Mouse (Mus musculus): ENCODE measurements at regions not wholly inside any gene's neighbourhood (a gene's known extent, or its start where the extent isn't known, plus 50 kb on each side); places are given as distances from the start of the nearest gene placed in this dataset.
A peak's percentile ranks its signal among the peaks of the same experiment; 100 is the strongest.

DNA sequence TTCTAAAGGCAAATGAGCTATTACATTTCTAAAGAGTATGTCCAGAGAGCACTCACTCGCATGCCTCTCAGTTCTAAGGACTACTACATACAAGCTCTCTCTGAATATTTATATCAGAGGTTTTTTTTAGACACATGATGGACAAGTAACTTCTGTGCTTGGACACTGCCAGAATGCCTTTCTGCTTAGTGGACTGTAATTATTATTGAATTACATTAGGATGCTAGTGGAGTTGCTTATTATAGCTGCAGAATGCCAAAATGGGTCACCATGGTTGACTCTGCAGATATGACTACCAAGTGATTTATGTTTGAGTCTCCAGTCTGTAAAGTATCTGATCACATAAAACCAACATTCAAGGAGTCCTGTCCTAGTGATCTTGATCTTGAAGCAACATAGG, 395.6 kb upstream of the Nr3c2 start:
- TF ChIP-seq CTCF (IDR thresholded peaks at IDR 0.05; ENCODE audit: low read depth, low read length) (no peak), POLR2A (IDR thresholded peaks at IDR 0.05; ENCODE audit: extremely low read depth, insufficient read depth, low read length) (no peak)
- no peaks in the 10 kb centered on the region for H3K79me2 ChIP-seq (ENCODE audit: control insufficient read depth, insufficient read depth, low read length)
- H3K9ac ChIP-seq (ENCODE audit: low read depth, low read length), result no peak overlapping the region
- no peaks in the 10 kb centered on the region for H3K4me1 ChIP-seq (ENCODE audit: control insufficient read depth, insufficient read depth, low read length)
- H3K27ac ChIP-seq (replicated peaks; ENCODE audit: insufficient read depth, low read depth, low read length), result no peak overlapping the region
- no peak for DNase-seq (ENCODE audit: extremely low read depth, low read depth, low spot score)
- WGBS, result 75% methylated on average over 1 of the region's 1 CpGs
- no peaks in the 10 kb centered on the region for H3K27me3 ChIP-seq (ENCODE audit: control insufficient read depth, insufficient read depth, low read length)
- no peaks in the 10 kb centered on the region for H3K36me3 ChIP-seq (ENCODE audit: control insufficient read depth, insufficient read depth, low read length)
- no peak overlapping the region for H3K4me3 ChIP-seq (ENCODE audit: insufficient read depth, low read depth, low read length)

DNA sequence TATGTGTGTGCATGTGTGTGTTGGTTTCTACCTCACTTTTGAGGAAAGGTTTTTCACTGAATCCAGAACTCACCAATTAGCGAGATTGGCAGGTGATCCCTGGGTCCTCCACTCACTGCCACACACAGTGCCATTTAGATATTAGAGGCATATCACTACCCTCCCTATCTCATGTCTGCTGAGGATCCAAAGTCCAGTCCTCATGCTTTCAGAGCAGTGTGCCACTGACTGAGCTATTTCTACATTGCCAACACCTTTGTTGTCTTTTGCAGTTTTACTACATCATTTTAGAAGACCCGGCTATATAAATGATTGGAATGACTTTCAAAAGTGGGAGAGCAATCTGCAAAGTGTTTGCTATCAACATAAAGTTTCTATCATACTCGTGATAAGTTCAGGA, 392.0 kb upstream of the Nr3c2 start:
- DNase-seq (ENCODE audit: extremely low read depth, low read depth, low spot score), result peak; percentile 57
- H3K27me3 ChIP-seq (ENCODE audit: control insufficient read depth, insufficient read depth, low read length), result no peaks in the 10 kb centered on the region
- 59% methylated on average over 3 of the region's 3 CpGs for WGBS
- no peaks in the 10 kb centered on the region for H3K4me1 ChIP-seq (ENCODE audit: control insufficient read depth, insufficient read depth, low read length)
- TF ChIP-seq CTCF (IDR thresholded peaks at IDR 0.05; ENCODE audit: low read depth, low read length) (no peak), POLR2A (IDR thresholded peaks at IDR 0.05; ENCODE audit: extremely low read depth, insufficient read depth, low read length) (no peak)
- no peak overlapping the region for H3K9ac ChIP-seq (ENCODE audit: low read depth, low read length)
- H3K79me2 ChIP-seq (ENCODE audit: control insufficient read depth, insufficient read depth, low read length), result no peaks in the 10 kb centered on the region
- H3K36me3 ChIP-seq (ENCODE audit: control insufficient read depth, insufficient read depth, low read length), result no peaks in the 10 kb centered on the region
- no peak overlapping the region for H3K4me3 ChIP-seq (ENCODE audit: insufficient read depth, low read depth, low read length)
- H3K27ac ChIP-seq (replicated peaks; ENCODE audit: insufficient read depth, low read depth, low read length), result no peak overlapping the region

DNA sequence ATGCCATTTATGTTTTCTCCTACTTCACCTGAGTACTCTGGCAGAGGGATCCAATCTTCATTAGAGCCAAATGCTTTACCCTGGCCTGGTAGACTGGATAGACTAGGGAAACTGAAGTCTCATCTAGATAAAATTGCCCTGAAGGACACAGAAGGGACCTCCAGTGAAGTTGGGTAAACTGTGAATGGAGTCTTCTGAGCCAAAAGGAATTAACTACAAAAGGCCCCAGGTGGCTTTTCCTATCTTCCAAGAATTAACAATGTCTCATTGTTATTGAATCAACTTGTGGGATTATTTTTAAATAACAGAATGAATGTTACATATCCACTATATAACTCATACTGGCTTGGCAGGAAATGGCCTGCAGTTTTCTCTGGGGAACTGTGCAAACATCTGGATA, 390.0 kb upstream of the Nr3c2 start:
- H3K36me3 ChIP-seq (ENCODE audit: control insufficient read depth, insufficient read depth, low read length), result no peaks in the 10 kb centered on the region
- H3K27me3 ChIP-seq (ENCODE audit: control insufficient read depth, insufficient read depth, low read length), result no peaks in the 10 kb centered on the region
- no peaks in the 10 kb centered on the region for H3K79me2 ChIP-seq (ENCODE audit: control insufficient read depth, insufficient read depth, low read length)
- H3K4me1 ChIP-seq (ENCODE audit: control insufficient read depth, insufficient read depth, low read length), result no peaks in the 10 kb centered on the region; the same call in 1 of the 2 replicates
- DNase-seq (ENCODE audit: extremely low read depth, low read depth, low spot score), result no peak
- no peak overlapping the region for H3K27ac ChIP-seq (replicated peaks; ENCODE audit: insufficient read depth, low read depth, low read length)
- no peak for TF ChIP-seq POLR2A (IDR thresholded peaks at IDR 0.05; ENCODE audit: extremely low read depth, insufficient read depth, low read length)
- no peak for TF ChIP-seq CTCF (IDR thresholded peaks at IDR 0.05; ENCODE audit: low read depth, low read length)
- no peak overlapping the region for H3K9ac ChIP-seq (ENCODE audit: low read depth, low read length)
- no peak overlapping the region for H3K4me3 ChIP-seq (ENCODE audit: insufficient read depth, low read depth, low read length)

DNA sequence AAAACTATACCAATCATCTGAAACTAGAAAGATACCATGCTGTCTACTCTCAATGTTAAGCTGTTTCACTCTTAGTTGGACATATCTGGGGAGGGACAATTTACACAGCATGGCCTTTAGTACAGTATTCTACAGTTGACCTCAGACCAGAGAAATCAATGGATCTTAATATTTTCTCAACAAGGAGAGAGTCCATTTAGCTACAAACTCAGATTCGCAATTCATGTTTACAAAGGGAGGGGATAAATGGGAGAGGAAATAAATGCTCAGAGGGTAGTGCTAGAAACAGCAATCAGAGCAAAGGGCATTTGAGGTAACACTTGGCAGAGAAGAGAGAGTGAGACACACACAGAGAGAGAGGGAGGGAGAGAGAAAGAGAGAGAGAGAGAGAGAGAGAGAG, 385.1 kb upstream of the Nr3c2 start:
- DNase-seq (ENCODE audit: extremely low read depth, low read depth, low spot score), result peak; percentile 80
- H3K36me3 ChIP-seq (ENCODE audit: control insufficient read depth, insufficient read depth, low read length), result no peaks in the 10 kb centered on the region

DNA sequence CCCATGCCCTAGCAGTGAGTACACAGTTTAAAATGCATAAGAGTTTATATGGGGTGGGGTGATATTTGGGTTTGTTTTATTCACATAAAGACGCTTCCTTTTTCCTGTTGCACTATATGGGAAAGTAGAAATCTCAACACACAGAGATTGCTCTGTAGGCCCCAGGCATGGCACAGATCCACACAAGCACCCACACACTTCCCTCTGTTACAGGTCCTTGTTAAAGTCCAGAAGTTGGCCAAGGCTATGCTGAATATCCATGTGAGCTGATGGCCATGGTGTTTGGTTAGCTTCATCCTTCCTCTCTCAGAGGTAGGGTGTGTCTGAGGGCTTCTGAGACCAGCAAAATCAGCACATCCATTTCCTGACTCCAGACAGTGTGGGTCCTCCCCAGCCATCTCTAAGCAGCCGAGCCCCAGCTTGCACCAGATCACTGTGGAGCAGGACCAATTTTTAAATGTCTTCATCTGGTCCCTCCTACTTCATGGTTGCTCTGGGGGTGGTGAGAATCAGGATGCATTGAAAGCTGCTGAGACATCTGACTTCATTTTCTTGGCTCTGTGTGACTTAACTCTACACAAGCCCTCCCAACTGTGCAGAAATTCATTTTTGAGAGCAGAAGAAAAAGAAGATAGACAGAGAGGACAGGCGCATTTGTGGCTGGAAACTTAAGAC, 360.3 kb upstream of the Nr3c2 start:
- Histone ChIP-seq H3K9ac (ENCODE audit: low read depth, low read length) (no peak overlapping the region), H3K27ac (replicated peaks; ENCODE audit: insufficient read depth, low read depth, low read length) (no peak overlapping the region), H3K27me3 (ENCODE audit: control insufficient read depth, insufficient read depth, low read length) (no peaks in the 10 kb centered on the region), H3K79me2 (ENCODE audit: control insufficient read depth, insufficient read depth, low read length) (no peaks in the 10 kb centered on the region), H3K4me1 (ENCODE audit: control insufficient read depth, insufficient read depth, low read length) (no peaks in the 10 kb centered on the region; the same call in 1 of the 2 replicates), H3K36me3 (ENCODE audit: control insufficient read depth, insufficient read depth, low read length) (no peaks in the 10 kb centered on the region), H3K4me3 (ENCODE audit: insufficient read depth, low read depth, low read length) (no peak overlapping the region)
- 73% methylated on average over 3 of the region's 3 CpGs for WGBS
- no peak for TF ChIP-seq CTCF (IDR thresholded peaks at IDR 0.05; ENCODE audit: low read depth, low read length)
- no peak for TF ChIP-seq POLR2A (IDR thresholded peaks at IDR 0.05; ENCODE audit: extremely low read depth, insufficient read depth, low read length)
- DNase-seq (ENCODE audit: extremely low read depth, low read depth, low spot score), result no peak

More for the DNA sequence above, 385.1 kb upstream of the Nr3c2 start:
- Histone ChIP-seq H3K27ac (replicated peaks; ENCODE audit: insufficient read depth, low read depth, low read length) (no peak overlapping the region), H3K4me3 (ENCODE audit: insufficient read depth, low read depth, low read length) (no peak overlapping the region), H3K9ac (ENCODE audit: low read depth, low read length) (no peak overlapping the region), H3K4me1 (ENCODE audit: control insufficient read depth, insufficient read depth, low read length) (no peaks in the 10 kb centered on the region; the same call in 1 of the 2 replicates), H3K79me2 (ENCODE audit: control insufficient read depth, insufficient read depth, low read length) (no peaks in the 10 kb centered on the region), H3K27me3 (ENCODE audit: control insufficient read depth, insufficient read depth, low read length) (no peaks in the 10 kb centered on the region)
- WGBS, result 34% methylated on average over 1 of the region's 1 CpGs
- TF ChIP-seq CTCF (IDR thresholded peaks at IDR 0.05; ENCODE audit: low read depth, low read length), result no peak

DNA sequence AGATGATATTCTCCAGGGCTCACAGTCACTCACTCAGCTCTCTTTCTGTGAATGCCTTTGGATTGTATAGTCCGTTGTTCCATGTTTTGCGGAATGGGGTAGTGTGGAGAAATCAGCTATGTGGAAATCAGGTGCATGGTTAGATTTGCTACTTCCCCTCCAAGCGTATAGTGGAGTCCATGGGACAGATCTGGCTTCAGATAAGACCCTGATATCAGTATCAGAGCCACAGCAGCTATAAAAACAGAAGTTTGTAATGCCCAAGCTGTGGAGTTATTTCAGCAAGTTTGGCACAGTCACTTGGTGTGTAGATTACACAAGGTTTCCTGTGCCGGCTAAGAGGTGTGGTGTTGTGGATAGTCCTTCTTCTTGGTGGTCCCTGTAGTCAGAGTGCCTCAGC, 359.6 kb upstream of the Nr3c2 start:
- H3K27ac ChIP-seq (replicated peaks; ENCODE audit: insufficient read depth, low read depth, low read length), result no peak overlapping the region
- H3K4me1 ChIP-seq (ENCODE audit: control insufficient read depth, insufficient read depth, low read length), result no peaks in the 10 kb centered on the region; the same call in 1 of the 2 replicates
- no peaks in the 10 kb centered on the region for H3K79me2 ChIP-seq (ENCODE audit: control insufficient read depth, insufficient read depth, low read length)
- H3K36me3 ChIP-seq (ENCODE audit: control insufficient read depth, insufficient read depth, low read length), result no peaks in the 10 kb centered on the region
- WGBS, result 70% methylated on average over 4 of the region's 4 CpGs
- no peaks in the 10 kb centered on the region for H3K27me3 ChIP-seq (ENCODE audit: control insufficient read depth, insufficient read depth, low read length)
- H3K4me3 ChIP-seq (ENCODE audit: insufficient read depth, low read depth, low read length), result no peak overlapping the region
- no peak overlapping the region for H3K9ac ChIP-seq (ENCODE audit: low read depth, low read length)
- TF ChIP-seq CTCF (IDR thresholded peaks at IDR 0.05; ENCODE audit: low read depth, low read length) (no peak), POLR2A (IDR thresholded peaks at IDR 0.05; ENCODE audit: extremely low read depth, insufficient read depth, low read length) (no peak)
- no peak for DNase-seq (ENCODE audit: extremely low read depth, low read depth, low spot score)
